Mouse (Mus musculus) cerebellum, adult 2 months (tissue): Measurements from ENCODE around the gene Siah3. TPM values are rescaled to one million over a fixed set of nuclear protein-coding genes. Genes with fewer than 3 reads are reported as not detected.
A peak's percentile ranks its signal among the peaks of the same experiment; 100 is the strongest.
"Not testable (repeated sequence)": the region's sequence is repeated elsewhere in the genome, so short reads cannot be mapped to it uniquely, and the experiment has no call there.

Experiments
- DNase-seq, 2 experiments: peaks; one replicate each; pipeline ENCODE4 v3.0.0; 2021
- H3K27ac ChIP-seq: fragments of 200-500 bp; 2 replicates; pipeline ENCODE4 v1.5.1; 2012; ENCODE audit warnings: low read length, control low read depth, inconsistent platforms; ENCODE audit not compliant: insufficient read depth
- H3K27me3 ChIP-seq: fragments of 200-500 bp; 2 replicates; pipeline ENCODE4 v1.6.1; 2012; ENCODE audit warnings: inconsistent platforms, mild to moderate bottlenecking, low read length, moderate library complexity; ENCODE audit not compliant: control insufficient read depth, insufficient read depth
- H3K4me1 ChIP-seq: fragments of 200-500 bp; 2 replicates; pipeline ENCODE4 v1.6.1; 2011; ENCODE audit warnings: low read length; ENCODE audit not compliant: control insufficient read depth, insufficient read depth
- H3K4me3 ChIP-seq: fragments of 200-500 bp; replicated peaks from 2 replicates; pipeline ENCODE3; 2011; ENCODE audit warnings: mild to moderate bottlenecking, low read depth, low read length, control low read depth; ENCODE audit not compliant: insufficient read depth
- CTCF ChIP-seq: fragments of 200-500 bp; IDR thresholded peaks from 2 replicates; pipeline ENCODE4 v1.5.1; 2011; ENCODE audit warnings: low read depth, mild to moderate bottlenecking, control low read depth, low read length, moderate library complexity, borderline replicate concordance; ENCODE audit not compliant: insufficient read depth
- POLR2A ChIP-seq: fragments of 200-500 bp; IDR thresholded peaks from 2 replicates; pipeline ENCODE4 v1.6.1; 2011; ENCODE audit warnings: low read length, control low read depth, borderline replicate concordance; ENCODE audit not compliant: insufficient read depth
- WGBS: fragments of 180-500 bp; shearing (Covaris S2); methylation state at CpG from one replicate; pipeline ENCODE4 v1.1.7; 2018; 5-methylcytosine and 5-hydroxymethylcytosine counted together
- polyA plus RNA-seq: library from polyadenylated mRNA; depleted of rRNA; stranded (reverse); fragments of >200 nt; gene quantifications from 2 replicates; pipeline ENCODE4 v1.2.3, GENCODE M21; 2012

Siah3 gene
- polyA plus RNA-seq, 1 experiment: 5.8 TPM

DNA sequence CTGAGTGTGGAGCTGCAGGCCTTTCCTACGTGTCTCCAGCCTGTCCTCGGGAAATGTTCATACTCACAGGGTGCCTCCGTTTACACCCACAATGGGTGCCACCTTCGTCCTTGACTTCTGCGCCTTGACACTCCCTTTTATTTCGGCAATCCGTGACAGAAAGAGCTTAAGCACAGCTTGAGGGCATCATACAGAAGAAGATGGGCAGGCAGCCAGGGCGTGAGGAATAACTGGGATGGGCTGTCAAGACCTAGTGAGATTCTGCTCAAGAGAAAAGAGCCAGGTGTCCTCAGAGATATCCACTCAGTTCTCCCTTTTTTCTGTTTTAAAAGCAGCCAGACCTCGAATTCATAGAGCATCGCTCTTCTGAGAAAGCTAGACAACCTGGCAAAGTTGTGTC is 21.2 kb upstream of the Siah3 start:
- Histone ChIP-seq H3K4me3 (no peak overlapping the region), H3K4me1 (no peaks in the 10 kb centered on the region), H3K27me3 (no peaks in the 10 kb centered on the region), H3K27ac (no peak overlapping the region)
- whole genome bisulfite sequencing: 27% methylated on average over 10 of the region's 10 CpGs
- TF ChIP-seq CTCF: no peak
- no peak for TF ChIP-seq POLR2A
- DNase-seq: no peak

DNA sequence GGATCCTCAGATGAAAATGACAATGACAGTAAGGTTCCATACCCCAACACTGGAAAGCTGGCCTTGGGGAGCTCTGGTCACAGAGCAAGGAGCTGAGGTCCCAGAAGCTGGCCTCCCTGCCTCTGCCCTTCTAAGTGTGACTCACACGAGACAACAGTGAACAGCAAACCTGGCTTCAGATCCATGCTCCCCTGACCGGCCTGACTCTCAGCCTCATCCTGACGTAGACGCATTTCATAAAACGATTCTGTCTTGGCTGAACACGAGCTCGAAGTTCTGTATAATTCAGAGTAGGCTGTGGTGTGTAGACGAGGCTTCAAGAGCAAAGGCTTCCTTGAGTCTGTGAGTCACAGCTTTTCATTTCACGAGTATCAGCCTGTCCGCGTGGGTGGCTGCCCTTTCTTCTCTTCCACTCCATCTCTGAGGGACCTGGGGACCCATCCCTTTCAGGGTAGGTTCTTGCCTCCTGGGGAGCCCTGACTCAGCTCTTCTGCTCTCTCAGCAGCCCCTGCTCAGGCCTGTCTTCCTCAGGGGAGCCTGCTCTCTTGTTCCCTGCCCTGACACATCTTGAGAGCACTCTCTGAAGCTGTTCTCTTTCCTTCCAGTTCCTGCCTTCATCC is 11.2 kb upstream of the Siah3 start:
- no peak for DNase-seq
- Histone ChIP-seq H3K4me1 (no peaks in the 10 kb centered on the region; the same call in 1 of the 2 replicates), H3K4me3 (no peak overlapping the region), H3K27ac (no peak overlapping the region), H3K27me3 (no peaks in the 10 kb centered on the region)
- 86% methylated on average over 11 of the region's 11 CpGs for WGBS
- TF ChIP-seq POLR2A: no peak
- no peak for TF ChIP-seq CTCF

DNA sequence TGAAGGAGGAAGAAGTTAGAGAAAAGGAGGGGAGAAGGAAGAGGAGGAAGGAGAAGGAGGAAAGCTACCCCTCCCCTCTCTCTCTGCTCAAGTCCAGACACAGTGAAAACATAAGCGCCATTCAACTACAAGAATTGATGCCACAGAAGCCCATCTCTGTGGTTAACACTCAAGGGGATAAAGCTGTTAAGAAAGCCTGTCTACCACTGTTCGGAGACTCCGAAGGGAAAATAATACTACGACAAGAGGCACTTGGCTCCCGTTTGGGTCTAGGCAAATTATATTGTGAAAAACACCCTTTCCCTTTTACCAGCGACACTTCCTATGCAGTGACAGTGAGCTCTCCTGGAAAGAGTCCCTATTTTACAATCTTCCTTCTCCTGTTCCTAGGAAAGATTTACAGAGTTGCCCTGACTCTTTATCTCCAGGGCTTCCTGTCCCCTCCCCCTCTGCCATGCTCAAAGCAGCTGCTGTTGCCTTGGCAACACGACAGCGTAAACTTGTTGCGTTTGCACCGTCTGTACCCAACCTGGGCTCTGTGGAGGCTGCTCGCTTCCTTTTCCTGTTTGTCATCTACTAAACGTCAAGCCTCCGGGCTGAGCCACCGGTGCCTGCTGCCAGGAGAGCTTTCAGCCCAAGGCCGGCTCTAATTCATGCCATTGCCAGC is 10.4 kb upstream of the Siah3 start:
- Histone ChIP-seq H3K27me3 (no peaks in the 10 kb centered on the region), H3K27ac (no peak overlapping the region), H3K4me3 (peak overlapping the region; percentile 35), H3K4me1 (no peaks in the 10 kb centered on the region; the same call in 1 of the 2 replicates)
- peak; percentile 38 to 51 for DNase-seq
- no peak for TF ChIP-seq POLR2A
- TF ChIP-seq CTCF: no peak
- 8% methylated on average over 15 of the region's 15 CpGs for WGBS

DNA sequence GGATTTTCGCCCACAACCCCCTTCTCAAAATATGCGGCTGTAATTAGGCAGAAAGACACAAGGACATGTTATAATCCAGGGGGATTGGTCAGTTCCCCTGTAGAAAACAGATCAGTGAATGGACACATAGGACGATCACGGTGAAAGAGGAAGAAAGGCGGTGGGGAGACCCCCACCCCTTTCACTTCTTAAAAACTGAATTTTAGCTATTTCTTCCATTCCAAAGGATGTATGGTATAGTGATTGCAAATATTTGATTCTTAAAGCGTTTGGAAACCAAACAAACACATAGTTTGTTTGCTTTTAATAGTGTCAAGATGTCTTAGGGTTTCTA is 9.9 kb upstream of the Siah3 start:
- Histone ChIP-seq H3K4me1 (no peaks in the 10 kb centered on the region; the same call in 1 of the 2 replicates), H3K27ac (no peak overlapping the region), H3K27me3 (no peaks in the 10 kb centered on the region), H3K4me3 (peak overlapping the region; percentile 35)
- DNase-seq: no peak
- WGBS: 36% methylated on average over 6 of the region's 6 CpGs
- TF ChIP-seq CTCF (no peak), POLR2A (no peak)

DNA sequence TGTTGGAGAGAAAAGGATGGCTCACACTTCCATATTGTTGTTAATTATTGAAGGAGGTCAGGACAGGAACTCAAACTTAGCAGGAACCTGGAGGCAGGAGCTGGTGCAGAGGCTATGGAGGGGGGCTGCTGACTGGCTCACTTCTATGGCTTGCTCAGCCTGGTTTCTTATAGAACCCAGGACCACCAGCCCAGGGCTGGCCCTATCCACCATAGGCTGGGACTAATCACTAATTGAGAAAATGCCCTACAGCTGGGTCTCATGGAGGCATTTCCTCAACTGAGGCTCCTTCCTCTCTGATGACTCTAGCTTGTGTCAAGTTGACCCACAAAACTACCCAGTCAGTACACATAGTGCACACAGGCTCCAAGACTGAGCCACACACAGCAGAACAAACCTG is 9.5 kb upstream of the Siah3 start:
- DNase-seq, H3K4me3 ChIP-seq, H3K27ac ChIP-seq, H3K27me3 ChIP-seq, H3K4me1 ChIP-seq: not testable (repeated sequence)

DNA sequence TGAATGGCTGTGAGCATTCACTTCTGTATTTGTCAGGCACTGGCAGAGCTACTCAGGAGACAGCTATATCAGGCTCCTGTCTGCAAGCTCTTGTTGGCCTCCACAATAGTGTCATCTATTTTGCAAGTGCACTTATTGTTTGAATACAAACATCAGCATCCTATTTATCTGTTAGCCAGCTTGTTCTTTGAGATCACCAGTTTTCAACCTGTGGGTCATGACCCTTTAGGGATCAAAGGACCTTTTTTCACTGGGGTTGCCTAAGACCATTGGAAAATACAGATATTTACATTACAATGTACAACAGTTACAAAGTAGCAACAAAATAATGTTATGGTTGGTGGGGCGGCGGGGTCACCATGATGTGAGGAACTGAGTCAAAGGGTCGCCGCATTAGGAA is 1.9 kb upstream of the Siah3 start:
- Histone ChIP-seq H3K27ac (no peak overlapping the region), H3K27me3 (no peaks in the 10 kb centered on the region), H3K4me3 (no peak overlapping the region), H3K4me1 (peaks cover 6% of the 10 kb centered on the region)
- 96% methylated on average over 4 of the region's 4 CpGs for WGBS
- no peak for TF ChIP-seq CTCF
- TF ChIP-seq POLR2A: no peak
- DNase-seq: no peak

DNA sequence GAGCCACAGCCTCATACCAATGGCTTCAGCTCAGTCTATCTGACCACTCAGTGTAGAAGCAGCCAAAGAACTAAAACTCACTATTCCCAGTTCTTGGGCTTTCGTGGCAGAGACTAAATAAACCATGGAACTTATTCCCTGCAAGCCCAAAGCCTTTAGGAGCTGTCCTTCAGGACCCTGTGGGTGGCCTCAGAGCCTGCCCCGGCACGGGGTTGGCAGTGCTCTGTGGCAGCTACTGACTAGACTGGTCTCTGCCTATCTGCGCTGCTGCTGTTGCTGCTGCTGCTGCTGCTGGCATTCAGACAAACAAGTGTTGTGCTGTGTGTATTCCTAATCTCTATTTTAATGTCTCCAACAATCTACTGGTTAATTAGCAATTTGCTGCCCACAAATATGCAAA is 1.1 kb upstream of the Siah3 start:
- H3K4me1 ChIP-seq: peaks cover 6% of the 10 kb centered on the region
- TF ChIP-seq CTCF (no peak), POLR2A (no peak)
- H3K4me3 ChIP-seq: no peak overlapping the region
- 34% methylated on average over 4 of the region's 4 CpGs for WGBS
- DNase-seq: no peak
- no peak overlapping the region for H3K27ac ChIP-seq
- no peaks in the 10 kb centered on the region for H3K27me3 ChIP-seq

DNA sequence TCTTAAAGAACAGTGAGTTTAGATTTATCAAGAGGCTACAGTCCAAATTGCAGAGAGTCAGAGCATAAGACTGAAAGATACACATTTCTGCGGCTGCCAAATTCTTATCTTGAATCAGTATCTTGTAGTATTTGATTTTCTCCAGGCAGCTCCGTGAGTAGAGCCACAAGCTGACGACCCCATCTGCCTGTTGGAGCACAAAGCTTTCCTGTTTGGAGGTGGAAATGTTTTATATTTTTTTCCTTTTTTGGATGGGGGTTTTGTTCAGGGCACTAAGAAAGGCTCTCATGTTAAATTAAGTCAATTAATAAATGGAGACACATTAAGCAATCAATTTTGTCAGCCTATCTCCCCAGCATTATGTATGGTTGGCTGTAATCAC is 430 bp upstream of the Siah3 start:
- WGBS: 32% methylated on average over 3 of the region's 3 CpGs
- TF ChIP-seq CTCF (no peak), POLR2A (no peak)
- Histone ChIP-seq H3K4me1 (peaks cover 6% of the 10 kb centered on the region), H3K4me3 (peak overlapping the region; percentile 78), H3K27me3 (no peaks in the 10 kb centered on the region), H3K27ac (no peak overlapping the region)
- no peak for DNase-seq
